Mouse (Mus musculus) C2C12 (cell line): ENCODE results near the gene Hmgb1. TPM values are rescaled to one million over a fixed set of nuclear protein-coding genes. Genes with fewer than 3 reads are reported as not detected.

ENCODE experiments used
- H3K27me3 ChIP-seq: one replicate; pipeline ENCODE4 v1.6.1; 2011; ENCODE audit not compliant: control insufficient read depth, insufficient read depth, insufficient read length
- H3K36me3 ChIP-seq: one replicate; pipeline ENCODE4 v1.6.1; 2011; ENCODE audit not compliant: control insufficient read depth, insufficient read depth
- H3K4me3 ChIP-seq: one replicate; pipeline ENCODE4 v1.5.1; 2011; ENCODE audit warnings: mild to moderate bottlenecking, control low read depth; ENCODE audit not compliant: poor library complexity, insufficient read depth, severe bottlenecking
- H3K79me2 ChIP-seq: one replicate; pipeline ENCODE4 v1.6.1; 2011; ENCODE audit not compliant: control insufficient read depth, insufficient read depth
- H3K79me3 ChIP-seq: one replicate; pipeline ENCODE4 v1.6.1; 2011; ENCODE audit warnings: low read depth, control low read depth
- H3ac ChIP-seq: one replicate; pipeline ENCODE3; 2011; ENCODE audit warnings: low read depth; ENCODE audit not compliant: control insufficient read depth, insufficient read length
- CEBPB ChIP-seq: IDR thresholded peaks from one replicate; pipeline ENCODE4 v1.6.1; 2011; ENCODE audit warnings: low read depth, mild to moderate bottlenecking, control low read depth, moderate library complexity
- CTCF ChIP-seq: IDR thresholded peaks from one replicate; pipeline ENCODE4 v1.5.1; 2011; ENCODE audit not compliant: control insufficient read depth, insufficient read depth, insufficient read length
- FOSL1 ChIP-seq: IDR thresholded peaks from one replicate; pipeline ENCODE4 v1.8.0; 2011; ENCODE audit warnings: mild to moderate bottlenecking, low read length; ENCODE audit not compliant: poor library complexity, insufficient read depth, severe bottlenecking
- MAX ChIP-seq: IDR thresholded peaks from one replicate; pipeline ENCODE4 v1.6.1; 2011; ENCODE audit warnings: mild to moderate bottlenecking, control low read depth
- MYOD1 ChIP-seq: IDR thresholded peaks from one replicate; pipeline ENCODE4 v1.6.1; 2011; ENCODE audit warnings: low read depth; ENCODE audit not compliant: control insufficient read depth, insufficient read length
- MYOG ChIP-seq: IDR thresholded peaks from one replicate; pipeline ENCODE4 v1.6.1; 2011; ENCODE audit not compliant: control insufficient read depth, insufficient read length; ENCODE audit errors: extremely low read depth
- USF1 ChIP-seq: IDR thresholded peaks from one replicate; pipeline ENCODE4 v1.6.1; 2011; ENCODE audit warnings: low read depth, mild to moderate bottlenecking, control low read depth, moderate library complexity
- polyA plus RNA-seq: library from polyadenylated mRNA; unstranded; fragments of >200 nt; fragmentation: generic; extraction: Trizol; gene quantifications from one replicate; pipeline ENCODE4 v1.2.1, GENCODE M21; 2012; ENCODE audit warnings: missing spikeins

Hmgb1 gene
- polyA plus RNA-seq, 1 experiment, result 185 TPM

DNA sequence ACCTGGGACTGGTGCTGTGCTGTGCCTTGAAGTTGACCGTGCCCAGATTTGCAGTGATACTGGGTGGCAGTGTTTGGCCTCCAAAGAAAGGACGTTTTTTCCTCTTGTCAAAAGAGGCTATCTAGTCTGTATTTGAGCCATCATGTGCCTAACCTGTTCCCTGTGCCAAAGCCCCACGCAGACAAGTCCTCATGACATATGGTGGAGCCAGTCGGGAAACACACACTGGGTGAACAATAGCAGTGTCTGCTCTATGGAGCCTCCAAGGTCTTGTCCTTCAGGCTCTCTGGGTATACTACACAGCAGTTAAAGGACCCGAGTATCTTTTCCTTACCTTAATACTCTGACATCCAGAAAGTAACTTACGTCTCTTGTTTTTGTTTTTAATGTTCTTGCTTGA is 141.0 kb downstream of the Hmgb1 start:
- Histone ChIP-seq H3ac (no peak overlapping the region), H3K4me3 (no peak overlapping the region), H3K79me3 (peaks cover 2% of the 10 kb centered on the region), H3K79me2 (no peaks in the 10 kb centered on the region), H3K36me3 (peaks cover 14% of the 10 kb centered on the region), H3K27me3 (no peaks in the 10 kb centered on the region)
- TF ChIP-seq MAX (no peak), MYOG (no peak), CTCF (no peak), FOSL1 (no peak), USF1 (no peak), CEBPB (no peak), MYOD1 (no peak)

GRCm38 (mm10) chr5:149039825-149040224 is 144.5 kb downstream of the Hmgb1 start:
- H3K4me3 ChIP-seq, result no peak overlapping the region
- no peaks in the 10 kb centered on the region for H3K27me3 ChIP-seq
- H3K36me3 ChIP-seq, result no peaks in the 10 kb centered on the region
- TF ChIP-seq CEBPB (no peak), USF1 (no peak), FOSL1 (no peak), CTCF (no peak), MYOG (no peak), MAX (no peak), MYOD1 (no peak)
- no peak overlapping the region for H3ac ChIP-seq
- H3K79me2 ChIP-seq, result no peaks in the 10 kb centered on the region
- no peaks in the 10 kb centered on the region for H3K79me3 ChIP-seq

DNA sequence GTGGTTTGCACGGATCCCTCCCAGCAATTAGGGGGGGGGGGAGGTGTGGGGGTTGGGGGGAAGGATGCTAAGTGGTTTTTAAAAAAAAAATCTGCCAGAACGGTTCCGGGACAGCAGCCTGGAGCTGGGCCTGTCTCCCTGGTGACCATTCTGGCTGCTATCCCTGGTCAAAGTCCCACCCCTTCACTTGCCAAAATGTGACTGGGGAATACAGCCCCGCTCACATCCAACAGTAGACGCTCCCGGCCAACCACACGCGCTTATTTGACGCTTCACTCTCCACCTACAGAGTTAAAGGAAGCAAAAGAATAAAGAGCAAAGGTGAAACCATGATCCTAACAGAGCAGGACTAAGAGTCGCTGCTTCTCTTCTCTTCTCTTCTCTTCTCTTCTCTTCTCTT is 146.6 kb downstream of the Hmgb1 start:
- Histone ChIP-seq H3K79me2 (no peaks in the 10 kb centered on the region), H3ac (no peak overlapping the region), H3K36me3 (no peaks in the 10 kb centered on the region), H3K4me3 (no peak overlapping the region), H3K79me3 (no peaks in the 10 kb centered on the region), H3K27me3 (no peaks in the 10 kb centered on the region)
- TF ChIP-seq CTCF (no peak), FOSL1 (no peak), MYOG (no peak), MAX (no peak), CEBPB (no peak), MYOD1 (no peak), USF1 (no peak)

DNA sequence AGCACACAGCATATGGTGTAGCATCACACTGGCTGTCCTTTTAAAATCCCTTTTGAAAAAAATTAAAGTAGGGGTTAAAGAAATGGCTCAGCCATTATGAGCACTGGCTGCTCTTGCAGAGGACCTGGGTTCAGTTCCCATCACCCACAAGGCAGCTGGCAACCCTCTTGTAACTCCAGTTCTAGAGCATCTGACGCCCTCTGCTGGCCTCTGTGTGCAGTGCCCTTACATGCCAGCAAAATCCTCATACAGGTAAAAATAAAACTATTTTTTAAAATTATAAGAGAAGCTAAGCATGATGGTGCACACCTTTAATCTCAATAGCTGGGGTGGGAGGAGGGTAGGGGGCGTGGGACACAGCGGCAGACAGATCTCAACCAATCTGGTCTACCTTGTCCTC is 147.4 kb downstream of the Hmgb1 start:
- TF ChIP-seq USF1 (no peak), CTCF (no peak), MYOG (no peak), FOSL1 (no peak), MAX (no peak), MYOD1 (no peak), CEBPB (no peak)
- H3K36me3 ChIP-seq, result no peaks in the 10 kb centered on the region
- no peaks in the 10 kb centered on the region for H3K27me3 ChIP-seq
- H3K4me3 ChIP-seq, result no peak overlapping the region
- H3K79me3 ChIP-seq, result no peaks in the 10 kb centered on the region
- H3ac ChIP-seq, result no peak overlapping the region
- no peaks in the 10 kb centered on the region for H3K79me2 ChIP-seq

GRCm38 (mm10) chr5:149032438-149032837 is 151.9 kb downstream of the Hmgb1 start:
- Histone ChIP-seq H3K27me3 (no peaks in the 10 kb centered on the region), H3K79me3 (no peaks in the 10 kb centered on the region), H3K79me2 (no peaks in the 10 kb centered on the region), H3ac (no peak overlapping the region), H3K36me3 (no peaks in the 10 kb centered on the region), H3K4me3 (no peak overlapping the region)
- TF ChIP-seq CTCF, result no peak
- no peak for TF ChIP-seq USF1
- no peak for TF ChIP-seq MYOG
- TF ChIP-seq CEBPB, result no peak

DNA sequence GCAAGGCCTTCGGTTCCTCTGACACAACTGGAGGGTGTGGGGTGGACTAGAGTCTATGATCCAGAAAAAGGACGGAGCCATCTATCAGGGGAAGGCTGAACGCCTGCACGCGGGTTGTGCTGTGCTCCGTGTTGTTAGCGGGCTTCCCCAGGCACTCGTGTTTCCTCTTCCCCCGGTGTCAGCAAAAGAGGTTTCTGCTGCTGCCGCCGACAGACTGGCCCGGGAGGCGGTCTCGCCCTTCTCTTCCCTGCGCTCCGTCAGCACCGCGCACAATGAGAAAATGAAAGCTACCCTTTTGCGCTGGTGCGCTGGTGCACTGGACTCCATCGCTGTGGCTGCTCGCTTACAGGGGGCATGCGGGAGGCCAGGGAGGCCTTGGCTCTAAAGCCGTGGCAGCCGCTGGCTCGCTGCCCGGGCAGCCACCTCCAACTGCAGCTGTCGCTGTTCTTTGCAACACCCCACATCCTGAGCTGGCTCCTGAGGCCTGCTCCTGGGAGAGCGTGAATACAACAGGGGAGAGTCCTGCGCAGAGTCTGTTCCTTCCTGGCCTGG is 153.0 kb downstream of the Hmgb1 start:
- Histone ChIP-seq H3K27me3 (no peaks in the 10 kb centered on the region), H3K36me3 (no peaks in the 10 kb centered on the region), H3K79me3 (no peaks in the 10 kb centered on the region), H3K79me2 (no peaks in the 10 kb centered on the region), H3ac (peak overlapping the region; percentile 49), H3K4me3 (no peak overlapping the region)
- TF ChIP-seq CTCF (no peak), MAX (peak; percentile 47), MYOD1 (peak; percentile 94)
